Mouse (Mus musculus) embryonic facial prominence, embryonic 15.5 days (tissue): Measurements from ENCODE around the gene Slc22a18. TPM values are rescaled to one million over a fixed set of nuclear protein-coding genes. Genes with fewer than 3 reads are reported as not detected.

ENCODE experiments used
- ATAC-seq: fragments of 200-750 bp; cut with Nextera tagmentation; 2 replicates; pipeline ENCODE4 v1.8.0; 2017; ENCODE audit warnings: low read depth, moderate TSS enrichment; ENCODE audit not compliant: insufficient number of reproducible peaks, low FRiP score, low TSS enrichment
- H3K27ac ChIP-seq: fragments of 300-500 bp; sonication (generic); replicated peaks from 2 replicates; pipeline ENCODE4 v1.5.1; 2015; ENCODE audit warnings: mild to moderate bottlenecking, inconsistent platforms
- H3K27me3 ChIP-seq: fragments of 300-500 bp; sonication (generic); 2 replicates; pipeline ENCODE4 v1.6.1; 2015; ENCODE audit warnings: inconsistent platforms
- H3K36me3 ChIP-seq: fragments of 300-500 bp; sonication (generic); 2 replicates; pipeline ENCODE4 v1.6.1; 2015; ENCODE audit warnings: mild to moderate bottlenecking, inconsistent platforms
- H3K4me1 ChIP-seq: fragments of 300-500 bp; sonication (generic); 2 replicates; pipeline ENCODE4 v1.6.1; 2015; ENCODE audit warnings: inconsistent platforms
- H3K4me2 ChIP-seq: fragments of 300-500 bp; sonication (generic); replicated peaks from 2 replicates; pipeline ENCODE4 v1.6.1; 2015; ENCODE audit warnings: mild to moderate bottlenecking, inconsistent platforms
- H3K4me3 ChIP-seq: fragments of 300-500 bp; sonication (generic); replicated peaks from 2 replicates; pipeline ENCODE4 v1.5.1; 2015; ENCODE audit warnings: mild to moderate bottlenecking, inconsistent platforms
- H3K9ac ChIP-seq: fragments of 300-500 bp; sonication (generic); 2 replicates; pipeline ENCODE4 v1.6.1; 2015; ENCODE audit warnings: inconsistent platforms
- H3K9me3 ChIP-seq: fragments of 300-500 bp; sonication (generic); replicated peaks from 2 replicates; pipeline ENCODE4 v1.6.1; 2016; ENCODE audit warnings: inconsistent platforms
- WGBS: fragments of 180-500 bp; shearing (Covaris S2); methylation state at CpG from one replicate; pipeline ENCODE4 v1.1.7; 2015; 5-methylcytosine and 5-hydroxymethylcytosine counted together
- polyA plus RNA-seq: library from polyadenylated mRNA; unstranded; fragments of >200 nt; fragmentation: Nextera tagmentation; extraction: Ambion mirVana; gene quantifications from 2 replicates; pipeline ENCODE4 v1.2.1, GENCODE M21; 2015

Slc22a18 gene
- polyA plus RNA-seq, 1 experiment from 2014 or later: 4.0 TPM

- Histone ChIP-seq H3K9ac (0 out of 2 replicates have a peak overlapping the region, but pooled peaks have one; percentile 9), H3K27me3 (no peaks in the 10 kb centered on the region), H3K4me1 (peaks cover 53% of the 10 kb centered on the region), H3K27ac (peak overlapping the region; percentile 85), H3K36me3 (no peaks in the 10 kb centered on the region), H3K4me3 (peak overlapping the region; percentile 33), H3K9me3 (peaks cover 9% of the 10 kb centered on the region), H3K4me2 (peak overlapping the region; percentile 54)
- 22% methylated on average over 56 of the region's 56 CpGs for WGBS
- peak; percentile 47 for ATAC-seq
Observed at GRCm38 (mm10) chr7:143464811-143465560, 8.6 kb upstream of the Slc22a18 start.

GRCm38 (mm10) chr7:143466099-143466677 lies 7.3 kb upstream of the Slc22a18 start:
- H3K4me1 ChIP-seq: peaks cover 53% of the 10 kb centered on the region
- H3K36me3 ChIP-seq: no peaks in the 10 kb centered on the region
- no peak overlapping the region for H3K4me3 ChIP-seq
- 0 out of 2 replicates have a peak, but pooled peaks have one; percentile 9 for ATAC-seq
- no peaks in the 10 kb centered on the region; the same call in 1 of the 2 replicates for H3K9me3 ChIP-seq
- H3K27ac ChIP-seq: peak overlapping the region; percentile 85
- H3K9ac ChIP-seq: no peak overlapping the region
- WGBS: 35% methylated on average over 14 of the region's 14 CpGs
- H3K4me2 ChIP-seq: peak overlapping the region; percentile 2; the same call in 1 of the 2 replicates
- no peaks in the 10 kb centered on the region for H3K27me3 ChIP-seq

GRCm38 (mm10) chr7:143467714-143468113 lies 5.8 kb upstream of the Slc22a18 start:
- Histone ChIP-seq H3K4me3 (no peak overlapping the region), H3K27me3 (no peaks in the 10 kb centered on the region), H3K4me1 (peaks cover 42% of the 10 kb centered on the region), H3K9ac (no peak overlapping the region), H3K4me2 (no peak overlapping the region), H3K36me3 (no peaks in the 10 kb centered on the region), H3K27ac (no peak overlapping the region), H3K9me3 (no peaks in the 10 kb centered on the region)
- ATAC-seq: no peak
- WGBS: 13% methylated on average over 6 of the region's 6 CpGs

- H3K4me1 ChIP-seq: peaks cover 22% of the 10 kb centered on the region
- 15% methylated on average over 8 of the region's 8 CpGs for WGBS
- H3K9me3 ChIP-seq: no peaks in the 10 kb centered on the region
- no peaks in the 10 kb centered on the region for H3K36me3 ChIP-seq
- no peak overlapping the region for H3K9ac ChIP-seq
- H3K4me2 ChIP-seq: no peak overlapping the region
- H3K4me3 ChIP-seq: no peak overlapping the region
- ATAC-seq: no peak
- no peak overlapping the region for H3K27ac ChIP-seq
- H3K27me3 ChIP-seq: no peaks in the 10 kb centered on the region
Observed at GRCm38 (mm10) chr7:143469946-143470345, 3.6 kb upstream of the Slc22a18 start.

- 31% methylated on average over 10 of the region's 10 CpGs for WGBS
- H3K9me3 ChIP-seq: no peaks in the 10 kb centered on the region
- H3K4me3 ChIP-seq: no peak overlapping the region
- H3K36me3 ChIP-seq: no peaks in the 10 kb centered on the region
- H3K9ac ChIP-seq: no peak overlapping the region
- peaks cover 1% of the 10 kb centered on the region; the same call in 1 of the 2 replicates for H3K4me1 ChIP-seq
- H3K27me3 ChIP-seq: no peaks in the 10 kb centered on the region
- no peak overlapping the region for H3K4me2 ChIP-seq
- ATAC-seq: no peak; the same call in 1 of the 2 replicates
- no peak overlapping the region for H3K27ac ChIP-seq
Observed at GRCm38 (mm10) chr7:143474811-143475210, 1.3 kb downstream of the Slc22a18 start.

- Histone ChIP-seq H3K36me3 (no peaks in the 10 kb centered on the region), H3K27ac (no peak overlapping the region), H3K9me3 (no peaks in the 10 kb centered on the region), H3K4me3 (no peak overlapping the region), H3K4me2 (no peak overlapping the region), H3K9ac (no peak overlapping the region), H3K27me3 (no peaks in the 10 kb centered on the region), H3K4me1 (0 out of 2 replicates have a peak, but pooled peaks cover 5% of the 10 kb centered on the region)
- 74% methylated on average over 11 of the region's 11 CpGs for WGBS
- ATAC-seq: no peak
Observed at GRCm38 (mm10) chr7:143475876-143476275, 2.3 kb downstream of the Slc22a18 start.

GRCm38 (mm10) chr7:143476702-143477335 lies 3.3 kb downstream of the Slc22a18 start:
- no peaks in the 10 kb centered on the region for H3K36me3 ChIP-seq
- H3K4me2 ChIP-seq: no peak overlapping the region
- 0 out of 2 replicates have a peak, but pooled peaks cover 5% of the 10 kb centered on the region for H3K4me1 ChIP-seq
- no peak for ATAC-seq
- H3K27me3 ChIP-seq: no peaks in the 10 kb centered on the region
- no peak overlapping the region for H3K27ac ChIP-seq
- H3K4me3 ChIP-seq: no peak overlapping the region
- H3K9ac ChIP-seq: no peak overlapping the region
- WGBS: 78% methylated on average over 3 of the region's 3 CpGs
- H3K9me3 ChIP-seq: no peaks in the 10 kb centered on the region

GRCm38 (mm10) chr7:143477800-143478199 lies 4.3 kb downstream of the Slc22a18 start:
- no peak overlapping the region for H3K27ac ChIP-seq
- no peaks in the 10 kb centered on the region for H3K27me3 ChIP-seq
- H3K9me3 ChIP-seq: no peaks in the 10 kb centered on the region
- no peak overlapping the region for H3K4me3 ChIP-seq
- no peak overlapping the region for H3K4me2 ChIP-seq
- H3K4me1 ChIP-seq: 0 out of 2 replicates have a peak, but pooled peaks cover 5% of the 10 kb centered on the region
- no peak overlapping the region for H3K9ac ChIP-seq
- no peaks in the 10 kb centered on the region for H3K36me3 ChIP-seq
- WGBS: 84% methylated on average over 5 of the region's 5 CpGs
- no peak for ATAC-seq

GRCm38 (mm10) chr7:143480498-143480897 lies 7.0 kb downstream of the Slc22a18 start:
- ATAC-seq: no peak
- no peaks in the 10 kb centered on the region for H3K36me3 ChIP-seq
- 36% methylated on average over 13 of the region's 13 CpGs for WGBS

GRCm38 (mm10) chr7:143481806-143482387 lies 8.4 kb downstream of the Slc22a18 start:
- Histone ChIP-seq H3K4me3 (no peak overlapping the region), H3K36me3 (no peaks in the 10 kb centered on the region), H3K9me3 (no peaks in the 10 kb centered on the region), H3K9ac (no peak overlapping the region), H3K4me2 (no peak overlapping the region), H3K4me1 (0 out of 2 replicates have a peak, but pooled peaks cover 5% of the 10 kb centered on the region), H3K27me3 (no peaks in the 10 kb centered on the region), H3K27ac (no peak overlapping the region)
- no peak for ATAC-seq
- 55% methylated on average over 5 of the region's 5 CpGs for WGBS

More at GRCm38 (mm10) chr7:143480498-143480897, 7.0 kb downstream of the Slc22a18 start:
- H3K4me3 ChIP-seq: no peak overlapping the region
- no peak overlapping the region for H3K27ac ChIP-seq
- no peaks in the 10 kb centered on the region for H3K27me3 ChIP-seq
- H3K9ac ChIP-seq: no peak overlapping the region
- H3K9me3 ChIP-seq: no peaks in the 10 kb centered on the region
- H3K4me2 ChIP-seq: no peak overlapping the region
- H3K4me1 ChIP-seq: 0 out of 2 replicates have a peak, but pooled peaks cover 5% of the 10 kb centered on the region

- H3K27me3 ChIP-seq: no peaks in the 10 kb centered on the region
- no peak for ATAC-seq
- H3K27ac ChIP-seq: no peak overlapping the region
- no peaks in the 10 kb centered on the region for H3K36me3 ChIP-seq
- H3K9me3 ChIP-seq: no peaks in the 10 kb centered on the region
- no peak overlapping the region for H3K4me2 ChIP-seq
- no peak overlapping the region for H3K9ac ChIP-seq
- WGBS: 18% methylated on average over 6 of the region's 6 CpGs
- H3K4me3 ChIP-seq: no peak overlapping the region
- 0 out of 2 replicates have a peak, but pooled peaks cover 5% of the 10 kb centered on the region for H3K4me1 ChIP-seq
Observed at GRCm38 (mm10) chr7:143482541-143482940, 9.0 kb downstream of the Slc22a18 start.
